Mouse (Mus musculus) forebrain, embryonic 10.5 days (tissue): ENCODE measurements at regions not wholly inside any gene's neighbourhood (a gene's known extent, or its start where the extent isn't known, plus 50 kb on each side); places are given as distances from the start of the nearest gene placed in this dataset.
"Not testable (repeated sequence)": the region's sequence is repeated elsewhere in the genome, so short reads cannot be mapped to it uniquely, and the experiment has no call there.

Source experiments
- DNase-seq: peaks from one replicate; pipeline ENCODE4 v3.0.0-alpha.2; 2017; ENCODE audit warnings: low spot score; ENCODE audit errors: extremely low spot score
- H3K27ac ChIP-seq: fragments of 300-500 bp; sonication (generic); 2 replicates; pipeline ENCODE4 v1.5.1; 2016; ENCODE audit warnings: mild to moderate bottlenecking
- H3K27me3 ChIP-seq: fragments of 300-500 bp; sonication (generic); 2 replicates; pipeline ENCODE4 v1.6.1; 2016; ENCODE audit warnings: mild to moderate bottlenecking; ENCODE audit not compliant: poor library complexity, severe bottlenecking
- H3K36me3 ChIP-seq: fragments of 300-500 bp; sonication (generic); replicated peaks from 2 replicates; pipeline ENCODE4 v1.6.1; 2016; ENCODE audit warnings: mild to moderate bottlenecking, moderate library complexity
- H3K4me1 ChIP-seq: fragments of 300-500 bp; sonication (generic); 2 replicates; pipeline ENCODE4 v1.6.1; 2016
- H3K4me3 ChIP-seq: fragments of 300-500 bp; sonication (generic); 2 replicates; pipeline ENCODE4 v1.5.1; 2016; ENCODE audit warnings: mild to moderate bottlenecking, moderate library complexity
- H3K9me3 ChIP-seq: fragments of 300-500 bp; sonication (generic); 2 replicates; pipeline ENCODE4 v1.6.1; 2016; ENCODE audit warnings: mild to moderate bottlenecking, moderate library complexity
- WGBS: fragments of 180-500 bp; shearing (Covaris S2); methylation state at CpG from one replicate; pipeline ENCODE4 v1.1.7; 2016; 5-methylcytosine and 5-hydroxymethylcytosine counted together

DNA sequence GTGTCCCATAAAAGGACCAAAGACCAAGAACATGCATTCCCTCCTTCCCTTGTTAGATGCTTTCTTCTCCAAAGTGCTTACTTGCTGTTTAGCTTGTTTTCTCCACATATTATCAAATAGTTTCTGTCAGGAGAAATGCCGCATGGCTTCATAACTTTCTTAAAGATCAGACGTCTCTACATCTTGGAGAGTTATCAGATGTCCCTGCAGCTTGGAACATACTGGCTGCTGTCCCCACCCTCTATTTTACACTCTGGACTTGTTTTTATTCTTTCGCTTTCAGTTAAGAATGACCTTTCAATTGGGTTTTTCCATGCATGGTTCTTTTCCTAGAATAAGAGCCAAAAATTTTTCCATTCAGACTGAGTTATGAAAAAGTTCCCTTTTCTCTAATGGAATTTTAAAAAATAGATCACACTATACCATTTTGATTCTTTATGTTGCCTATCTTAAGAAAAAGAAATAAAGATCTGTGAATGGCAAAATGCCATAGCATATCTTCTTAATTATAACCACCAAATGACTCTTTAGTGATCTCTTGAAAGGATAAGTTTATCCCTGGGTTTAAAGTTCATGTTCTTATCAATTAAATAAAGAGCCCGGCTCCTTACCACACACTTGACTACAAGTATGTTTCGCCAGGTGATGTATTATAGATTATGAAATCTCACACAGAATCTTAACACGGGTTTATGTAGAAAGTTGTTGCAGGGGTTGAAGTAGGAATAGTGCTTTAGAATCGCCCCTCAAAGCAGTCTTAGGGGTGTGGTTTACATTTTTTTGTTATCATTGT is 232.1 kb downstream of the Nfkbiz start:
- DNase-seq, result no peak
- WGBS, result 89% methylated on average over 7 of the region's 7 CpGs
- Histone ChIP-seq H3K27ac (no peak overlapping the region), H3K4me1 (no peaks in the 10 kb centered on the region), H3K27me3 (no peaks in the 10 kb centered on the region), H3K9me3 (no peaks in the 10 kb centered on the region), H3K4me3 (no peak overlapping the region), H3K36me3 (no peaks in the 10 kb centered on the region)

- H3K4me1 ChIP-seq, result no peaks in the 10 kb centered on the region
- WGBS, result 87% methylated on average over 2 of the region's 2 CpGs
- no peaks in the 10 kb centered on the region for H3K27me3 ChIP-seq
- H3K9me3 ChIP-seq, result no peaks in the 10 kb centered on the region
- H3K4me3 ChIP-seq, result no peak overlapping the region
- H3K36me3 ChIP-seq, result no peaks in the 10 kb centered on the region
- H3K27ac ChIP-seq, result no peak overlapping the region
- DNase-seq, result no peak
Measured at GRCm38 (mm10) chr16:55603611-55604010, 235.1 kb downstream of the Nfkbiz start.

DNA sequence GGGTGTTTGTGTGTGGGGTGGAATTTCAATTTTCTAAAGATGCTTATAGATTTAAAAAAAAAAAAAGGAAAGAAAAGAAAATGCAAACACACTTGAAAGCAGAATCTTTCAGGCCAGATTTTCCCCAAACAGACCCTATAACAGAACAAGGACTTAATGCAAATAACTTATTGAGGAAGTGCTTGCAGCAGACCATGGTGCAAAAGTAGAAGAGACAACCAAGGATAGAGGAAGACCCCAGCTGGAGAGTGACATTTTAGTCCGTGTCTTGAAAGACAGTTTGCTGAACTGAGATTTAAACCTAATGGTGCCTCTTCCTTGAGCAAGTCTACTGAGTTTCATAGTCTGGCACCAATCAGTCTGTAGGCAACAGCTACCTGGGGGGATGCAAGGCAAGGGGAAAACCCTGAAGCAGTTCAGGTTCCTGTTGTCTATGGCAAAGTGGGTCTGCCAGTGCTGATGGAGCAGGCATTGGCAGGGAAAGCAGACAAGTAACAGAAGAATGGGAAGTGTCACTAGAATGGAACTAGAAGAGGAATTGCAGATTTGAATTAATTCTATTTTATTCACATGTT is 249.2 kb downstream of the Nfkbiz start:
- no peak for DNase-seq
- Histone ChIP-seq H3K36me3 (no peaks in the 10 kb centered on the region), H3K27ac (no peak overlapping the region), H3K27me3 (no peaks in the 10 kb centered on the region), H3K4me1 (no peaks in the 10 kb centered on the region), H3K9me3 (no peaks in the 10 kb centered on the region), H3K4me3 (no peak overlapping the region)
- 81% methylated on average over 1 of the region's 1 CpGs for WGBS

GRCm38 (mm10) chr16:55587138-55587537 is 251.6 kb downstream of the Nfkbiz start:
- Histone ChIP-seq H3K4me1 (no peaks in the 10 kb centered on the region), H3K36me3 (no peaks in the 10 kb centered on the region), H3K27ac (no peak overlapping the region), H3K4me3 (no peak overlapping the region), H3K9me3 (no peaks in the 10 kb centered on the region), H3K27me3 (no peaks in the 10 kb centered on the region)
- 91% methylated on average over 6 of the region's 6 CpGs for WGBS
- DNase-seq, result no peak

DNA sequence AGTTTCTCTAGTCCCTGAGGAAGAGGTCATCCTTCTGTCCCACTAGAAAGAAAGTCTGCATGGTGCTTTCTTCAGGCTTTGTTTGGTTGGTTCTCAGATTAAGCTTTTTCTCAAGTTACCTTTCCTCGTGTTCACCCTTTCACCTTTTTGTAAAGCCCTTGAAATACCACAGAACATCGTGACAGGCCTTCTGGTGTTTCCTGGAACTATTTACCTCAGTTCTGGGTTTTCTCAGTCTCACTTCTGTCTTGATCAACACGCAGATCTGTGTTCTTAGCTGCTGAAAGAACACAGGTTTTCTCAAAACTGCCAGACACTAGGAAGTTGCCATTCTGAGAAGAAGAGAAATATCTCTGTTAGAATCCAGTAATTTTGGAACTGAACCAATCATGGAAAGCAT is 255.8 kb downstream of the Nfkbiz start:
- H3K36me3 ChIP-seq, result no peaks in the 10 kb centered on the region
- no peak for DNase-seq
- H3K9me3 ChIP-seq, result no peaks in the 10 kb centered on the region
- no peaks in the 10 kb centered on the region for H3K4me1 ChIP-seq
- H3K27ac ChIP-seq, result no peak overlapping the region
- WGBS, result 77% methylated on average over 3 of the region's 3 CpGs
- H3K4me3 ChIP-seq, result no peak overlapping the region
- no peaks in the 10 kb centered on the region for H3K27me3 ChIP-seq

GRCm38 (mm10) chr16:55582029-55582428 is 256.7 kb downstream of the Nfkbiz start:
- WGBS, result 95% methylated on average over 7 of the region's 7 CpGs
- Histone ChIP-seq H3K9me3 (no peaks in the 10 kb centered on the region), H3K4me3 (no peak overlapping the region), H3K4me1 (no peaks in the 10 kb centered on the region), H3K27me3 (no peaks in the 10 kb centered on the region), H3K36me3 (no peaks in the 10 kb centered on the region), H3K27ac (no peak overlapping the region)
- DNase-seq, result no peak

- no peaks in the 10 kb centered on the region for H3K4me1 ChIP-seq
- H3K27ac ChIP-seq, result no peak overlapping the region
- WGBS, result 86% methylated on average over 4 of the region's 4 CpGs
- no peaks in the 10 kb centered on the region for H3K9me3 ChIP-seq
- DNase-seq, result no peak
- no peak overlapping the region for H3K4me3 ChIP-seq
- no peaks in the 10 kb centered on the region for H3K27me3 ChIP-seq
- H3K36me3 ChIP-seq, result no peaks in the 10 kb centered on the region
Measured at GRCm38 (mm10) chr16:55580827-55581226, 257.9 kb downstream of the Nfkbiz start.

GRCm38 (mm10) chr16:55578686-55579085 is 260.0 kb downstream of the Nfkbiz start:
- H3K9me3 ChIP-seq, result no peaks in the 10 kb centered on the region
- H3K36me3 ChIP-seq, result no peaks in the 10 kb centered on the region
- H3K27me3 ChIP-seq, result no peaks in the 10 kb centered on the region
- H3K4me1 ChIP-seq, result no peaks in the 10 kb centered on the region
- WGBS, result 85% methylated on average over 5 of the region's 5 CpGs
- no peak overlapping the region for H3K27ac ChIP-seq
- no peak overlapping the region for H3K4me3 ChIP-seq
- DNase-seq, result no peak

DNA sequence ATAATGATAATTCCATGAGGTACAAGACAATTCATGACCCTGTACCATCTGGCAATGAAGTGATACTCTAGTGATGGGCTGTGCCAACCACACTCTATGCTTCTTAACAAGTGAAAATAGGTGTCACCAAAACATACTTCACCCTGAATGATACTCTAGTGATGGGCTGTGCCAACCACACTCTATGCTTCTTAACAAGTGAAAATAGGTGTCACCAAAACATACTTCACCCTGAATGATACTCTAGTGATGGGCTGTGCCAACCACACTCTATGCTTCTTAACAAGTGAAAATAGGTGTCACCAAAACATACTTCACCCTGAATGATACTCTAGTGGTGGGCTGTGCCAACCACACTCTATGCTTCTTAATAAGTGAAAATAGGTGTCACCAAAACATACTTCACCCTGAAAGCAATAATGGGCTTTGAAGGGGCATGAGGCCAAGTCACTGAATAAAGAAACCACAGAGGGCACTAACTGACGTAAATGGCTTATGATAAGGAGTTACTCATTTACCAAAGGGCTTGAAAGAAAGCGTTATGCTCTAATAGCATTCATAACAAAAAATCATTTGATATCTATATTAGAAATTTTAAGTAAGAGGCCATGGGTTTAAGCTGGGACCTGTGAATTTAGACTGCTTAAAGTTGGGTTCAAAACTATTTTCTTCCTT is 263.0 kb downstream of the Nfkbiz start:
- not testable (repeated sequence) for H3K4me1 ChIP-seq, H3K27ac ChIP-seq, H3K9me3 ChIP-seq, H3K4me3 ChIP-seq, H3K27me3 ChIP-seq, H3K36me3 ChIP-seq, DNase-seq
- WGBS, result 89% methylated on average over 2 of the region's 2 CpGs

DNA sequence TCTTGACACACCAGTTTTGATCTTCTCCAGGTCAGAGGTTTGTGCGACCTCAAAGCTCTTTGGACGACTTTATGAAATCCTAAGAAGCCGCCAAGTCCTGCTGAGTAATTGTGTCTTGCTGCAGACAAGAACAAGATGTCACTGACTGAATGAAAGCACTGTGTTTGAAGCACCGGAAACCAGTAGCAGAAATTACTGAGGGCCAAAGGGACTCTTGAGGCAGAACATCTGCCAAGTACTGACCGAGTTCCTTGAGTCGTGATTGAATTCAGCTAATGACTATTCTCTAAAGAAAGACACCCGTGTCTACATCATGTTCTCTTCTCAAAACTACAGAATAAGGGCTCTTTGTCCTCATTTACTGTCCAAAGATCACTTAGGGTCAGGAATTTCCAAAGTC is 267.6 kb downstream of the Nfkbiz start:
- H3K27me3 ChIP-seq, result no peaks in the 10 kb centered on the region
- WGBS, result 63% methylated on average over 7 of the region's 7 CpGs
- no peaks in the 10 kb centered on the region for H3K4me1 ChIP-seq
- H3K9me3 ChIP-seq, result no peaks in the 10 kb centered on the region
- no peak overlapping the region for H3K4me3 ChIP-seq
- DNase-seq, result no peak
- H3K36me3 ChIP-seq, result no peaks in the 10 kb centered on the region
- H3K27ac ChIP-seq, result no peak overlapping the region

GRCm38 (mm10) chr16:55570097-55570496 is 268.6 kb downstream of the Nfkbiz start:
- Histone ChIP-seq H3K36me3 (no peaks in the 10 kb centered on the region), H3K4me1 (no peaks in the 10 kb centered on the region), H3K9me3 (no peaks in the 10 kb centered on the region), H3K27ac (no peak overlapping the region), H3K4me3 (no peak overlapping the region), H3K27me3 (no peaks in the 10 kb centered on the region)
- no peak for DNase-seq
- WGBS, result 92% methylated on average over 5 of the region's 5 CpGs

DNA sequence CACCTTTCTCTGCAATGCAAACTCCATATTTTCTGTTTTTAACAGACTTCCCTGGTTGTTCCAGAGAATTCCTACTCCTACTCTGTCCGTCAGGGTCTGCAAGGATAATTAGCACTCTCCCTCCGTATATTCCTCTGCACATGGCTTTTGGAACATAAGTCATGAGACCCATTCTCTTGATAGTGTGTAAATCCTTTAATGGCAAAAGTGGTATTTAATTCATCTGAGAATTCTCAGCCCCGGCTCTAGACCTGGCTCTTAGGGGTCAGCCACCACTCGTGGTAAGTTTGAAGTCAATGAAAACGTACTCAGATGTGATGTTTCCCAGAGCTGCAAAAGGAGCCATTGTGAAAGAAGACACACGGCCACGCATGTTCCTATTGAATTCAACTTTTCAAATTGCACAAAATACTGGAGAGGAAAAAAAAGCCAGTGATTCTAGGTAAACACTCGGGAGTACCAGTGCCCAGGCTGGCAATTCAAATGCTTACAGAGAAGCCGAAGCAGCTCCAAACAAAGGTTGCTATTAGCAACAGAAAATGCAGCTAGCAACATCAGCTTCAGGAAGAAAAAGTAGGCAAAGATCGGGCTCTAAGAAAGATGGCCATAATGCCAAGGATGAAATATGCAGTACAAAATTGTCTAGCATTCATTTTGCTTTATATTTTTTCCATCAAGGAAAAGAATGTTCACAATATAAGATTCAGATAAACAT is 258.2 kb upstream of the Zpld1 start:
- no peaks in the 10 kb centered on the region for H3K36me3 ChIP-seq
- peak overlapping the region; percentile 68 for H3K27ac ChIP-seq
- H3K27me3 ChIP-seq, result no peaks in the 10 kb centered on the region
- no peaks in the 10 kb centered on the region for H3K9me3 ChIP-seq
- WGBS, result 53% methylated on average over 10 of the region's 10 CpGs
- peak; percentile 17 for DNase-seq
- peaks cover 12% of the 10 kb centered on the region for H3K4me1 ChIP-seq
- no peak overlapping the region; the same call in 1 of the 2 replicates for H3K4me3 ChIP-seq

DNA sequence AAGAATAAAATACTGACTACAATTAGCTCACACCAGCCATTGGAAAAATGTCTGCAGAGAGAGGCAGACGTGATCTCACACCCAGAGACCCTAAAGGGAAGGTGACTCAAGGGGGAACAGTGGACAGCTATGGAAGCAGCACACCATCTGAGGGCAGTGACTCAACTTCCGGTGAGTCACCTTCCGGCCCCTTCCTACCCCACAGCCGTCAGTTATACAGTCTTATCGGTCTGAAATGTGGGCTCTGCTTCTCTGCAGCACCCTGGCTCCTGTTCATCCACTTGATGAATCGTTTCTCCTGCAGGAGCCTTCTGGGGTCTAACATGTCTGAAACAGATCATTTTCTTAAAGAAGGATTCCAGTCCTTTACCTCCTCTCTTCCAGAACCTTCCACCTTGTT is 257.4 kb upstream of the Zpld1 start:
- 89% methylated on average over 6 of the region's 6 CpGs for WGBS
- H3K4me3 ChIP-seq, result no peak overlapping the region
- 0 out of 2 replicates have a peak overlapping the region, but pooled peaks have one; percentile 68 for H3K27ac ChIP-seq
- no peaks in the 10 kb centered on the region for H3K9me3 ChIP-seq
- H3K36me3 ChIP-seq, result no peaks in the 10 kb centered on the region
- no peak for DNase-seq
- H3K4me1 ChIP-seq, result peaks cover 18% of the 10 kb centered on the region
- no peaks in the 10 kb centered on the region for H3K27me3 ChIP-seq
